Mouse (Mus musculus): ENCODE data around the gene Eif5a.

- TF ChIP-seq CEBPB (IDR thresholded peaks at IDR 0.05; ENCODE audit: insufficient read depth, poor library complexity, severe bottlenecking) (no peak), MAX (IDR thresholded peaks at IDR 0.05; ENCODE audit: low read depth) (no peak), E2F4 (IDR thresholded peaks at IDR 0.05; ENCODE audit: insufficient read depth) (no peak)
These were observed 10.5 kb upstream of the Eif5a start for GRCm38 (mm10) chr11:69932254-69932653.

All from myocyte (in vitro differentiated cells).